Comparison of ENCODE assay signal across 18 mouse cellular contexts in genomic region chr7:137211332-137211731, GRCm38 (mm10).
DNase-seq lines count a peak whose midpoint lies in the region; ATAC-seq and TF ChIP-seq lines count a peak whose summit lies in the region.
"Had no signal": no experiment of that assay in that cellular context is flagged by ENCODE, and none has a peak within 500 bp of the region (broad histone marks: within the 10 kb centered on the region; RNA-seq: fewer than 3 reads in every experiment).

No protein-coding gene starts in this region.

- H3K79me2 ChIP-seq in CH12.LX (replicated peaks; ENCODE audit: control insufficient read depth, extremely low read depth, insufficient read depth, poor library complexity, severe bottlenecking) = no peaks in the 10 kb centered on the region

- no peak for ATAC-seq in hindbrain, embryonic 12.5 days (ENCODE audit: low FRiP score)
- ATAC-seq in hindbrain, embryonic 11.5 days (ENCODE audit: low FRiP score) = no peak
- peak; percentile 68 for ATAC-seq in intestine, embryonic 16.5 days
- ATAC-seq: liver, postnatal 0 days had no signal

- H3K9me3 ChIP-seq in hindbrain, embryonic 12.5 days (replicated peaks) = no peaks in the 10 kb centered on the region
- H3K9me3 ChIP-seq in hindbrain, embryonic 11.5 days (ENCODE audit: control insufficient read depth, low read length) = no peaks in the 10 kb centered on the region
- no peaks in the 10 kb centered on the region for H3K9me3 ChIP-seq in CH12.LX (replicated peaks; ENCODE audit: low read length)
- no peaks in the 10 kb centered on the region for H3K9me3 ChIP-seq in intestine, embryonic 16.5 days (ENCODE audit: control insufficient read depth, low read length)
- H3K9me3 ChIP-seq: embryonic facial prominence, embryonic 12.5 days; heart, embryonic 13.5 days; limb, embryonic 13.5 days had no signal

- H3K27ac ChIP-seq in hindbrain, embryonic 12.5 days = peak overlapping the region; percentile 78; the same call in 1 of the 2 replicates
- no peak overlapping the region for H3K27ac ChIP-seq in hindbrain, embryonic 11.5 days (ENCODE audit: low read depth, low read length)
- H3K27ac ChIP-seq in left cerebral cortex, adult 2 months = no peak overlapping the region
- H3K27ac ChIP-seq in CH12.LX (ENCODE audit: insufficient read depth, low read depth) = no peak overlapping the region
- no peak overlapping the region for H3K27ac ChIP-seq in intestine, embryonic 16.5 days (ENCODE audit: low read length)
- H3K27ac ChIP-seq: embryonic facial prominence, embryonic 12.5 days; heart, embryonic 13.5 days; limb, embryonic 13.5 days had no signal

- TF ChIP-seq CTCF in left cerebral cortex, adult 2 months (IDR thresholded peaks at IDR 0.05) = peak; percentile 29
- TF ChIP-seq CTCF in CH12.LX (conservative IDR thresholded peaks at IDR 0.05 in 1 of 2, IDR thresholded peaks at IDR 0.05 in 1 of 2; ENCODE audit: low read depth in 2 of 2, low read length in 2 of 2) = no peak

- DNase-seq in hindbrain, embryonic 11.5 days (ENCODE audit: low spot score) = no peak
- no peak for DNase-seq in left cerebral cortex, adult 2 months (ENCODE audit: extremely low spot score in 1 of 2, low spot score in 2 of 2)
- DNase-seq in left cerebral cortex, postnatal 4 days = no peak
- DNase-seq in CH12.LX (ENCODE audit: extremely low read depth) = no peak
- DNase-seq in right cerebral cortex, postnatal 36 days (ENCODE audit: low spot score in 2 of 2) = no peak
- DNase-seq in B cell, adult 2 months = no peak
- DNase-seq: adrenal gland, adult 2 months; cerebellum, adult 18-20 months; gastrocnemius, postnatal 36 days; heart, postnatal 4 days; liver, postnatal 0 days; right cerebral cortex, postnatal 14 days; thymus, adult 2 months had no signal

- 72% methylated on average over 4 of the region's 4 CpGs for WGBS in hindbrain, embryonic 12.5 days
- WGBS in hindbrain, embryonic 11.5 days = 74% methylated on average over 4 of the region's 4 CpGs
- 29% methylated on average over 4 of the region's 4 CpGs for WGBS in intestine, embryonic 16.5 days

- no peak overlapping the region for H3K9ac ChIP-seq in hindbrain, embryonic 12.5 days
- H3K9ac ChIP-seq in hindbrain, embryonic 11.5 days (ENCODE audit: low read depth, low read length) = no peak overlapping the region
- H3K9ac ChIP-seq in CH12.LX (ENCODE audit: insufficient read depth, low read depth) = no peak overlapping the region
- H3K9ac ChIP-seq in intestine, embryonic 16.5 days (ENCODE audit: low read depth, low read length) = no peak overlapping the region
- H3K9ac ChIP-seq: embryonic facial prominence, embryonic 12.5 days; heart, embryonic 13.5 days; limb, embryonic 13.5 days; liver, postnatal 0 days had no signal

- dilution Hi-C loops in CH12.LX (cut with MboI; ENCODE audit: extremely low pct_ligation_motif_present, extremely low pct_unique_long_range_greater_than_20kb, low sequenced_read_pairs) = no loop called here

- intact Hi-C loops in left cerebral cortex, adult 2 months (cut with DNase I) = no loop called here
- intact Hi-C loops in left cerebral cortex, postnatal 4 days (cut with DNase I) = no loop called here

- H3K4me1 ChIP-seq in hindbrain, embryonic 12.5 days = peaks cover 47% of the 10 kb centered on the region
- H3K4me1 ChIP-seq in hindbrain, embryonic 11.5 days (replicated peaks; ENCODE audit: control insufficient read depth, insufficient read depth, low read length) = 0 out of 2 replicates have a peak, but pooled peaks cover 4% of the 10 kb centered on the region
- no peaks in the 10 kb centered on the region for H3K4me1 ChIP-seq in CH12.LX (ENCODE audit: control insufficient read depth in 1 of 2, insufficient read depth in 2 of 2)
- H3K4me1 ChIP-seq in intestine, embryonic 16.5 days (ENCODE audit: control insufficient read depth, insufficient read depth, low read length) = peaks cover 3% of the 10 kb centered on the region; the same call in 1 of the 2 replicates
- H3K4me1 ChIP-seq: heart, embryonic 13.5 days had no signal

- H3K4me3 ChIP-seq in hindbrain, embryonic 12.5 days = no peak overlapping the region
- no peak overlapping the region for H3K4me3 ChIP-seq in hindbrain, embryonic 11.5 days (ENCODE audit: low read depth, low read length)
- H3K4me3 ChIP-seq in left cerebral cortex, adult 2 months = no peak overlapping the region
- H3K4me3 ChIP-seq in CH12.LX (replicated peaks in 1 of 3; ENCODE audit: low read depth in 2 of 3, low read length in 2 of 3, poor library complexity in 1 of 3) = no peak overlapping the region
- H3K4me3 ChIP-seq in intestine, embryonic 16.5 days (ENCODE audit: low read length) = no peak overlapping the region
- H3K4me3 ChIP-seq: embryonic facial prominence, embryonic 12.5 days; heart, embryonic 13.5 days; limb, embryonic 13.5 days had no signal

- H3K27me3 ChIP-seq in hindbrain, embryonic 12.5 days = no peaks in the 10 kb centered on the region
- H3K27me3 ChIP-seq in hindbrain, embryonic 11.5 days (ENCODE audit: control insufficient read depth, insufficient read depth, low read length) = no peaks in the 10 kb centered on the region
- H3K27me3 ChIP-seq in CH12.LX (replicated peaks) = no peaks in the 10 kb centered on the region
- H3K27me3 ChIP-seq in intestine, embryonic 16.5 days (replicated peaks; ENCODE audit: control insufficient read depth, insufficient read depth, low read length) = peaks cover 9% of the 10 kb centered on the region; the same call in 1 of the 2 replicates
- H3K27me3 ChIP-seq: embryonic facial prominence, embryonic 12.5 days had no signal

- TF ChIP-seq POLR2A in CH12.LX (IDR thresholded peaks at IDR 0.05; ENCODE audit: low read depth, low read length) = no peak

- H3K36me3 ChIP-seq in hindbrain, embryonic 12.5 days = 0 out of 2 replicates have a peak, but pooled peaks cover under 1% of the 10 kb centered on the region
- no peaks in the 10 kb centered on the region for H3K36me3 ChIP-seq in hindbrain, embryonic 11.5 days (ENCODE audit: control insufficient read depth, insufficient read depth, low read length)
- no peaks in the 10 kb centered on the region for H3K36me3 ChIP-seq in CH12.LX (replicated peaks in 1 of 2; ENCODE audit: control insufficient read depth in 1 of 2, insufficient read depth in 1 of 2, low read length in 1 of 2)
- H3K36me3 ChIP-seq in intestine, embryonic 16.5 days (ENCODE audit: control insufficient read depth, insufficient read depth, low read length) = no peaks in the 10 kb centered on the region
- H3K36me3 ChIP-seq: heart, embryonic 13.5 days had no signal

- no peak for TF ChIP-seq EP300 in CH12.LX (IDR thresholded peaks at IDR 0.05; ENCODE audit: low read length)

- no peak overlapping the region for H3K4me2 ChIP-seq in hindbrain, embryonic 12.5 days (replicated peaks)
- no peak overlapping the region for H3K4me2 ChIP-seq in hindbrain, embryonic 11.5 days (replicated peaks; ENCODE audit: low read depth, low read length)
- no peak overlapping the region for H3K4me2 ChIP-seq in CH12.LX (ENCODE audit: insufficient read depth, low read depth, poor library complexity, severe bottlenecking)
- no peak overlapping the region for H3K4me2 ChIP-seq in intestine, embryonic 16.5 days (ENCODE audit: low read depth, low read length)
- H3K4me2 ChIP-seq: embryonic facial prominence, embryonic 12.5 days; heart, embryonic 13.5 days; limb, embryonic 13.5 days had no signal

- peak; percentile 2 for TF ChIP-seq RAD21 in CH12.LX (IDR thresholded peaks at IDR 0.05; ENCODE audit: low read depth, low read length)

- in situ Hi-C loops in CH12.LX (cut with MboI; ENCODE audit: low pct_ligation_motif_present, low pct_unique_long_range_greater_than_20kb, low sequenced_read_pairs) = no loop called here

TF ChIP-seq in CH12.LX, 34 proteins besides CTCF, POLR2A, EP300 and RAD21:
- TF ChIP-seq ZC3H11A (IDR thresholded peaks at IDR 0.05; ENCODE audit: low read depth, low read length) (no peak), ETS1 (conservative IDR thresholded peaks at IDR 0.05; ENCODE audit: low read depth, low read length) (no peak), BHLHE40 (IDR thresholded peaks at IDR 0.05; ENCODE audit: low read depth, low read length) (no peak), MYC (IDR thresholded peaks at IDR 0.05; ENCODE audit: low read depth, low read length) (no peak), TBP (conservative IDR thresholded peaks at IDR 0.05; ENCODE audit: low read depth, low read length) (no peak), TCF12 (IDR thresholded peaks at IDR 0.05; ENCODE audit: low read depth, low read length) (no peak), MAX (IDR thresholded peaks at IDR 0.05; ENCODE audit: low read length) (no peak), ELF1 (IDR thresholded peaks at IDR 0.05; ENCODE audit: low read depth, low read length) (no peak), CHD2 (IDR thresholded peaks at IDR 0.05; ENCODE audit: low read length) (no peak), JUND (conservative IDR thresholded peaks at IDR 0.05; ENCODE audit: low read depth, low read length) (no peak), E2F4 (IDR thresholded peaks at IDR 0.05; ENCODE audit: insufficient replicate concordance, low read depth, low read length) (no peak), NELFE (IDR thresholded peaks at IDR 0.05; ENCODE audit: low read depth, low read length) (no peak), POLR2AphosphoS2 (IDR thresholded peaks at IDR 0.05; ENCODE audit: low read depth, low read length) (no peak), ZKSCAN1 (IDR thresholded peaks at IDR 0.05; ENCODE audit: borderline replicate concordance, low read depth, low read length) (no peak)
